Mouse (Mus musculus) layer of hippocampus, adult 11-12 months (tissue): Measurements from ENCODE around the gene Gm29666.
"Not testable (repeated sequence)": the region's sequence is repeated elsewhere in the genome, so short reads cannot be mapped to it uniquely, and the experiment has no call there.

Experiments
- DNase-seq: peaks from one replicate; pipeline ENCODE4 v3.0.0; 2022; ENCODE audit warnings: low spot score

Gene Gm29666

DNA sequence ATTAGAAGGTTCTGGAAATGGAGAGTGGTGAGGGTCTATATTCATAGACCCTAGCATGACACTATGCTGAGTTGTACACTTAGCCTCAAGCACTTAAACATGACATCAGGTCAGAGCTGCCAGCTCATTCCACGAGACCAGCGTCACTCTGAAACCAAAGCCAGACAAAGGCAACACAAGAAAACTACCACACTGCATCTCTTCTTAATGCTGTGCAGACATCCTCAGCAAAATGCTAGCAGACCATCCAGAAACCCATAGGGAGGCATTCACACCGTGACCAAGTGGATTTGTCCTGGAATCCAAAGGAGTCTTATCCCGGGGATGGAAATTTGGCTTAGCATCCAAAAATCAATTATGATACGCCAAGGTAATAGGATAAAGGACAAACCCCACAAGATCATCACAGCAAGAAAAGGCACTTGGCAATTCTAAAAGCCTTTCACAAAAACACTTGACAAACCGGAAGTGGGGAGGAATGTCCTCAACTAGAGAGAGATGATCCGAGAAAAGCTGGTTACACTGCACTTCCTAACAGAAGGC lies 15.9 kb downstream of the Gm29666 start:
- no peak for DNase-seq

DNA sequence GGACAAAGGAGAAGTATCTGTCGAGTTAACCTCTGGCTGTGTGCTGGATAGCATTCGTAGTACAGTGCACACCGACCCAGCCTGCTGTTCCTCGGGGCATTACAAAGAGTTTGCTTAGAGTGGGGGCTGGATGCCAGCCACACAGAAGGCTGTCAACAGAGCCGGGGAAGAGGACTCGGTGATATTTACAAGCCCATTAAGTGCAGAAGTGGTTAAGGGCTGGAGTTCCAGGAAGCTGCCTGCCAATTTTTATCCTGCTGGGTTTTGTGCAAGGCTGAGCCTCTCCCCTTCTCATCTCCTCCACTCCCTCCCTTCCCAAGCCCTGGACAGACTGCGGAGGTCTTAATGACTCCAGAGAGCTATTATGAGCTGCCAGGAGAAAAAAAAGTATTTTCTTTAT lies 21.8 kb downstream of the Gm29666 start:
- DNase-seq, result no peak

DNA sequence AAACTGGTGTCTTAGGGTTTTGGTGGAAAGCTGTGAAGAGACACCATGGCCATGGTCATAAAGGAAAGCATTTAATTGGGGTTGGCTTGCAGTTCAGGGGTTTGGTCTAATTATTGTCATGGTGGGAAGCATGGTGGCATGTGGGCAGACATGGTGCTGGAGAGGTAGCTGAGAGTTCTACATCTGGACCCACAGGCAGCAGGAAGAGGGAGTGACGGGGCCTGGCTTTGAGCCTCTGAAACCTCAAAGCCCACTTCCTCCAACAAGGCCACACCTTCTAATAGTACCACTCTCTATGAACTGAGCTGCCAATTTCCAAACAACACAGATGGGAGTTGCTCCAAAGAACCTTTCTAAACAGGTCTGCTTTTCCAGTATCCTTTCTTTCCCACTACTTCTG lies 23.2 kb downstream of the Gm29666 start:
- no peak for DNase-seq

DNA sequence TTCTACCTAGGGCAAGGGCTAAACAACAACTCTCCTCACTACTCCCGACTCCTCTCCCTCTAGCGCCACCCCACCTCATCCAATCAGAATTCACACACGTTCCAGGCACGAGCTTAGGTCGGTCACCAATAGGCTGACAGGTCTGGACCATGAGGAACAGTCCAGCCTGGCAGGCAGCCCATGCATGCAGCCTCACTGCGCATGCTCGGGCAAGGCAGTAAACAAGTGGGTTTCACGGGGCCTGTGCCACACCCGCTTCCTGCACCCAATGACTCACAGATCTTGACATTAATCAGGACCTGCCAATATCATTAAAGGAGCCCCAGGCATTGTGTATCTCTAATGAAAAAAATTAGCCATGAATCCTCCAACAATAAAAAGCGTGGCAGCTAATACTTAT lies 23.6 kb downstream of the Gm29666 start:
- DNase-seq, result not testable (repeated sequence)

DNA sequence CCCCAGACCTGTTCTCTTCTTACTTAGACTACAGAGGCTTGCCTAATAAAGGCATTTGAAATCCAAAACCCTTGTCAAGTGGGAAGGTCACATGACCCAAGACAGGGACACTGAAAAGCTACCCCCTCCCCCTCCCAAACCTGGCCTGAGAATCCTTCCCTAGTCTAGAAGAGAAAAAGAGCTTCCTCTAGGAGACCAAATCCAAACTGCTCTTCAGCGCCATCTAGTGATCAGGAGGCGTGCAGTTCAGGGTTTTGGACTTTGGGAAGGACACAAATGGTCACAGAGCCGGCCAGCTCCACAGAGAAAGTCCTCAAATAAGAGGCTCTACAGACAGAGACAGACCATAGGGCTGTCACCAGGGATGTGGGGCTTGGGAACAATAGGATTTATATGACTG lies 28.2 kb downstream of the Gm29666 start:
- peak; percentile 72 for DNase-seq

DNA sequence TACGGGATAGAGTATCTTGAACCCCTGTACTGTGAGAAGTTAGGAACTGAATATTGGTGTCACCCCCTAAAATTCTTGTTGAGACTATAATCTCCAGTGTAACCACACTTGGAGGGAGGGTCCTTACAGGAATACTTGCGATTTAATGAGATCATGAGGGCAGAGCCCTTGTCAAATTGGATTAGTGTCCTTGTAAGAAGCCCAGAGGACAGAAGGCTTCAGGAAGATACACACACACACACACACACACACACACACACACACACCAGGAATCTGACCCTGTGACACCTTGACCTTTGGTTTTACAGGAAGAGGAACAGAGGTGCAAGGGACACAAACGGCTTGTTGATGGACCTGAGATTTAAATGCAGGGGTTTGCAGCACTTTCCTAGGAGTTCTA lies 28.6 kb downstream of the Gm29666 start:
- no peak for DNase-seq

DNA sequence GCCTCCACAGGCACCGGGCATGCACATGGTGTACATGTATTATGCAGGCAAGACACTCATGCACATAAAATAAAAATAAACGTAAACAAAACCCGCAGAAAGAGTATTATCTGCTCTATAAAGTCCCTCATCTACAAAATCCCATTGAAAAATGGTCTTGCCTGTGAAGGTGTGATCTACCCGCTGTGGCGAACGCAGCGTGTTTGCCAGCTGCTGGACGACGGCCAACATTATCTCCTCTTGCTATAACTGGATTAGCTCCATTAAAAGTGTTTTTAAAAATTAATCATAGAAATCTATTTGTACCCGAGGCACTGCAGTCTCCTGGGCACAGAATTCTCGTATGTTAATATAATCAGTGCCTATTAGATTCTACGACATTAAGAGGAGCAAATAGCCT lies 31.8 kb downstream of the Gm29666 start:
- DNase-seq, result peak; percentile 32

DNA sequence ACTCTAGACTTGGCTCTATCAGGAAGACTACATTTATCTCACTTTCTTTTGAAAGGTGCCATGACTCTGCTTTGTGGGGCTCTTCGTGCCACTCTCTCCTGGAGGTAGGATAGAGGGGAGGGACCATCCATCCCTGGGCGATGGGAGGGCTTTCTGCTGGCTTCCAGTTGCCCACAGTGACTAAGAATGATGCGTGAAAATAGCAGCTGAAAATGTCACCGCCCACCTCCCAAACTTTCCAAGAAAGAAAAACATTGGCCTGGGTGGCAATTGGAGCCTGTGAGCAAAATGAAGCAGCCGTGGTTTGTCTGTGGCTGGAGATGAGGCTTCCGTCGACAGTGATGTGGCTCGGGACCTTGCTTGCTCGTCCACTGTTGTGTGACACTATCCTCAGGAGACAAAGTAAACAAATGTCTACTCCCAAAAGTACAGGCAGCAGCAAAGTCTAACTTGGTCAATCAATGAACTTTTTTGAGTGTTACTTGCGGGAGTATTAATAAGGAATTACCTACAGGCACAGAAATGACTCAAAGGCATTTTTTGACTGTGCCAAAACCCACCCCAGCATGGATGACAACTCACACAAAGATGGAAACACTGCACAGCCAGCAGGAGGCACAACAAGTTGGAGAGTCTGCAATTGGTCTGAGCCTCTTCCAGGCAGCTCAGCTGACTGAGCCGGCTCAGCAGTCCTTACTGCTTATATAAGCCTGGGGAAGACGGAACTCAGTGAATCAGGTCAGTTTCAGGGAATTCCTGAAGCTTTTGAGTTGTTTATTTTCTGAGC lies 42.6 kb downstream of the Gm29666 start:
- DNase-seq, result no peak

DNA sequence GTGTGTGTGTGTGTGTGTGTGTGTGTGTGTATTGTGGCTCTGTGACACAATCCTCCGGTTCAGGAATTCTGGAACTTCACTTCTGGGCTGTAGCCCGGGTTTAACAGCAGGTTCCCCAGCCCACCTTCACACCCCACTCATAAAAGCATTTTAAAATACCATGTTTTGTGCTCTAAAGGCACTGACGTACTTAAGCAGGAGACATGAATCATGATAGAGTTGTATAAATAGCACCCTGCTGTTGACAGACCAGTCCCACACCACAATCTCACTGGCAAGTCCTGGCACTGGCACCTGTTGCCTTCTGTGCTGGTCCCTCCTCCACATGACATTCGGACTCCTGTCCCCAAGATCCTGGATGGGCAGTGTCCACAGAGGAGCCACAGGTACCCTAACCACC lies 46.0 kb downstream of the Gm29666 start:
- DNase-seq, result peak; percentile 26

DNA sequence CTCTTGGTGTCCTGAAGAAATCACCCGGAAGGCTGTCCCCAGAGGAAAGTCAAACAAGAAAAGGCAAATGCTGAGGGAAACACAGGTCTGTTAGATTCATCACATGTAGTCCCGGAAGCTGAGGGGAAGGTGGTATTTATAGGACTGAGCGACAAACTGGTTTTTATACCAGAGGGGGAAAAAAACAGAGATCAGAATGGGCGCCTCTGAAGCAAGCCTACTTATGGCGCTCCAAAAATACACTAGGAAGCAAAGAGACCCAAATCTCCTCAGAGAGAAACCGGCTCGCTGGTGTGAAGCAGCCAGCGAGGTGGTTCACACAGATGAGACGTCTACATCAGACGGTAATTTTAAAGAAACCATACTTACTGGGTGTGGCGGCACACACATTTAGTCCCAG lies 46.8 kb downstream of the Gm29666 start:
- DNase-seq, result no peak

DNA sequence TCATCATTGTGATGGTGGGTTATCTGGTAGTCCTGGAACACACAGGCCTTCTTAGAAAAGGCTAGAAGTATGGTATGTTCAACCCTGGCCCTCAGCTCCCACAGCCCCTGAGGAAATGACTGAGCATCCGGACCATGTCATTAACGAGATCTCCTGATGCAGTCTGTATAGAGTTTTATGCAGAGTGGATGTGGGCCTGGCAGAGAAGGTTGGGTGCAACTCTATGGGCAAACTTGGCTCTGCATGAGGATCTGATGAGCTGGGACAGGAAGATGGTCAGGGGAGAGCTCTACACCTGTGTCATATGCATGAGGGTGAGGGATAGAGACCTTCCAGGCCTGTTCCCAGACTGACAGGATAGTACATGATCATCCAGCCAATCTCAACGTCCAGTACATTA lies 48.0 kb downstream of the Gm29666 start:
- no peak for DNase-seq

DNA sequence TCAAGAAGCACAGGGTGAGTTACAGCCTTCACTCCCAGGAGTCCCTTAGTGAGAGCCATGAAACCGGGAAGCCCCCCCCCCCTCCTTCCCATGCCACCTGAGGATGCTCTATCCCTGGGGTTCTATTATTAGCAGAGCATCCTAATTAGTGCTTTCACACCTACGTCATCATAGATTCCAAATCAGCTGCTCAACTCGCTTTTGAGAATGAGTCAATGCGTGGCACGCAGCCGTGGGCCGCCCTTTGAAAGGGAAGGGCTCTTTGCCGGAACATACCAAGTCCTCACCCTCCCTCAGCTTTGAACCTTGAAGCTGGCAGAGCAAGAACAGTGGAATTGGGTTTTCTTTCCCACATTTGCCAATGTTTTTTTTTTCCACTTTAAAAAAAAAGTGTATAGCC lies 57.9 kb downstream of the Gm29666 start:
- DNase-seq, result peak; percentile 19
